Mouse (Mus musculus) thymus, adult 2 months (tissue): ENCODE data around the gene Plxnb1. TPM values are rescaled to one million over a fixed set of nuclear protein-coding genes. Genes with fewer than 3 reads are reported as not detected.

Source experiments
- DNase-seq: peaks from one replicate; pipeline ENCODE4 v3.0.0; 2021
- H3K27ac ChIP-seq: fragments of 200-500 bp; 2 replicates; pipeline ENCODE4 v1.5.1; 2012; ENCODE audit warnings: low read length, control low read depth; ENCODE audit not compliant: control insufficient read depth, insufficient read depth
- H3K27me3 ChIP-seq: fragments of 200-500 bp; 2 replicates; pipeline ENCODE4 v1.6.1; 2012; ENCODE audit warnings: mild to moderate bottlenecking, low read length, moderate library complexity, mixed read lengths; ENCODE audit not compliant: control insufficient read depth, insufficient read depth
- H3K36me3 ChIP-seq: fragments of 200-500 bp; 2 replicates; pipeline ENCODE4 v1.6.1; 2012; ENCODE audit warnings: mild to moderate bottlenecking, low read length, moderate library complexity; ENCODE audit not compliant: control insufficient read depth, insufficient read depth
- H3K4me1 ChIP-seq: fragments of 200-500 bp; replicated peaks from 2 replicates; pipeline ENCODE4 v1.6.1; 2012; ENCODE audit warnings: low read length; ENCODE audit not compliant: control insufficient read depth, insufficient read depth
- H3K4me3 ChIP-seq: fragments of 200-500 bp; 2 replicates; pipeline ENCODE4 v1.5.1; 2012; ENCODE audit warnings: mild to moderate bottlenecking, low read length, control low read depth, moderate library complexity; ENCODE audit not compliant: control insufficient read depth, insufficient read depth
- CTCF ChIP-seq: fragments of 200-500 bp; IDR thresholded peaks from 2 replicates; pipeline ENCODE4 v1.5.1; 2012; ENCODE audit warnings: mild to moderate bottlenecking, control low read depth, low read length, moderate library complexity, borderline replicate concordance; ENCODE audit not compliant: control insufficient read depth, poor library complexity, insufficient read depth; ENCODE audit errors: extremely low read depth
- POLR2A ChIP-seq: fragments of 200-500 bp; IDR thresholded peaks from 2 replicates; pipeline ENCODE4 v1.6.1; 2012; ENCODE audit warnings: mild to moderate bottlenecking, low read length, control low read depth, moderate library complexity; ENCODE audit not compliant: control insufficient read depth, poor library complexity, insufficient read depth; ENCODE audit errors: extremely low read depth
- WGBS: fragments of 180-500 bp; shearing (Covaris S2); methylation state at CpG from one replicate; pipeline ENCODE4 v1.1.7; 2018; 5-methylcytosine and 5-hydroxymethylcytosine counted together
- polyA plus RNA-seq: library from polyadenylated mRNA; depleted of rRNA; stranded (reverse); fragments of >200 nt; gene quantifications from 2 replicates; pipeline ENCODE4 v1.2.3, GENCODE M21; 2012; rRNA removed

The Plxnb1 gene
- polyA plus RNA-seq, 1 experiment, result 25.6 TPM

DNA sequence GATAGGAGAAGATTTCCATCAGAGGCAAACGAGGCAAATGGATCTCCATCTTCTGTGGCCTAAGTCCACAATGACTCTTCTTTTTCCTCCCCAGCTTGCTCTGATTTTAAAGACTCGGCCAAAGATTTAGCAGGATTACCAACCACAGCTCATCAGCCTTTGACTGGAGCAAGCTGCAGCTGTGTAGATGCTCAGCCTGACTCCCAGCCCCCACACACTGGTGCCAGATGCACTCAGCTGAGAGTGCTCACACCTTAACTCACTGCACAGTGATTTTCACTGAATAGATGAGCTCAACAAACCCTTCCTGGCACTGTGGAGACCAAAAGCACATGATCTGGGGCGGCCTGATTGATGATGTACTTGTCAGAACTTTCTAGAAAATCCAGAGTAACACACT lies 66.8 kb downstream of the Plxnb1 start, which contains the start of gene Fbxw21:
Fbxw21 (minus strand) TSS at position 101 of the 400 bp plus-strand sequence.
- WGBS, result 82% methylated on average over 3 of the region's 3 CpGs
- TF ChIP-seq CTCF (no peak), POLR2A (no peak)
- Histone ChIP-seq H3K36me3 (no peaks in the 10 kb centered on the region), H3K27me3 (no peaks in the 10 kb centered on the region), H3K4me1 (no peaks in the 10 kb centered on the region), H3K27ac (no peak within 1 kb of the TSS), H3K4me3 (no peak within 1 kb of the TSS)
- no peak for DNase-seq

DNA sequence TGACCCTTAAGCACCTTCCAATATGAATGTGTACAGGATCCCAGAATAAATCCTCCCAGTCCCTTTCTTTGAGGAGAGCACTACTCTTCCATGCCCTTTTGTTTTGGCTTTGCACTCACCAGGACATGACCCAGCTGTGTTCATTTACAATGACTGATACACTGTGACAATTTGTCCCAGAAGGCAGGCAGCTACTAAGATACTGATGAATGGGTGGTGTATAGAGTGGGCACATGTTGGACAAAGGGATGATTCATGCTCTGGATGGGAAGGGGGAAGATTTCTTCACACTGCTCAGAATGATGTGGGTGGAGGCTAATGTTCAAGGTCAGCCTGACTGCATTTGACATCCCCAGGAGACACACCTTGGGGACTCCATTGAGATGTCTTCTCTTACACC lies 72.1 kb downstream of the Plxnb1 start:
- H3K4me3 ChIP-seq, result no peak overlapping the region
- no peaks in the 10 kb centered on the region for H3K27me3 ChIP-seq
- no peak for DNase-seq
- H3K27ac ChIP-seq, result no peak overlapping the region
- H3K36me3 ChIP-seq, result no peaks in the 10 kb centered on the region
- H3K4me1 ChIP-seq, result no peaks in the 10 kb centered on the region
- TF ChIP-seq CTCF, result no peak
- no peak for TF ChIP-seq POLR2A

Other genes with a start within 250 kb of the Plxnb1 start
- gene Slc26a6, start 242.1 kb upstream of the Plxnb1 start, polyA plus RNA-seq, result 29.4 and 38.2 TPM in 2 replicates
- 0.47 and 0.75 TPM in 2 replicates for gene Tmem89, start 180.8 kb upstream of the Plxnb1 start, polyA plus RNA-seq
- 554 and 681 TPM in 2 replicates for gene Uqcrc1, start 158.8 kb upstream of the Plxnb1 start, polyA plus RNA-seq
- 5.1 and 7.9 TPM in 2 replicates for gene Col7a1, start 141.8 kb upstream of the Plxnb1 start, polyA plus RNA-seq
- 0.40 and 1.3 TPM in 2 replicates for gene Ucn2, start 109.4 kb upstream of the Plxnb1 start, polyA plus RNA-seq
- gene Pfkfb4, start 103.6 kb upstream of the Plxnb1 start, polyA plus RNA-seq, result 13.4 and 15.1 TPM in 2 replicates
- 2,502 and 2,648 TPM in 2 replicates for gene Shisa5, start 56.8 kb upstream of the Plxnb1 start, polyA plus RNA-seq
- 210 and 228 TPM in 2 replicates for gene Trex1, start 35.7 kb upstream of the Plxnb1 start, polyA plus RNA-seq
- gene Atrip, start 21.3 kb upstream of the Plxnb1 start, polyA plus RNA-seq, result 37.9 and 39.9 TPM in 2 replicates
- gene Ccdc51, start 12.9 kb upstream of the Plxnb1 start, polyA plus RNA-seq, result 11.7 and 11.9 TPM in 2 replicates
- gene Tma7, start 12.8 kb upstream of the Plxnb1 start, polyA plus RNA-seq, result 31.4 and 52.2 TPM in 2 replicates
- not detected in 2 replicates for gene Fbxw21, start 66.7 kb downstream of the Plxnb1 start, polyA plus RNA-seq
- 0.07 TPM in 1 of 2 replicates, not detected in the other for gene Fbxw13, start 100.6 kb downstream of the Plxnb1 start, polyA plus RNA-seq
- not detected in 2 replicates for gene Fbxw20, start 139.4 kb downstream of the Plxnb1 start, polyA plus RNA-seq
- gene Fbxw14, start 192.3 kb downstream of the Plxnb1 start, polyA plus RNA-seq, result not detected in 2 replicates
- gene Fbxw28, start 244.3 kb downstream of the Plxnb1 start, polyA plus RNA-seq, result not detected in 2 replicates